Mouse (Mus musculus): Measurements from ENCODE around the gene Tns1.

Gene Tns1

DNA sequence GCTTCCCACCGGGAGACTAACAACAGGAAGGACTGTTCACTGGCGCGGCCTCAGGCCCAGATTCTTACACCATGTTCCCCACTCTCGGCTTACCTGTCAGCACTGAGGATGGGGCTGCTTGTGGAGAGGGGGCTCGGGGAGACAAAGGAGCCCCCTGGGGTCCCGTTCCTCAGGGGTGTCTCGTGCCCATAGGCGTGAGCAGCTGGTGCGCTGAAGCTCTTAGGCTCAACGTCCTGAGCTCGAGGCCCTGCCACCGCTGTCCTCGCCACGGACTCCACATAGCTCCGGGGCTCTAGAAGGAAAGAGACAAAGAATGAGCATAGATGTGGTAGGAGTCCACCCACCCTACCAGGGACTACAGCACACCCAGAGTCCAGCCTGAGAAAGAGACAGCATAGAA is 196.4 kb downstream of the Tns1 start:
- DNase-seq = peak; percentile 90

- DNase-seq = peak; percentile 92
These were observed 198.0 kb downstream of the Tns1 start for GRCm38 (mm10) chr1:73926279-73926678.

DNA sequence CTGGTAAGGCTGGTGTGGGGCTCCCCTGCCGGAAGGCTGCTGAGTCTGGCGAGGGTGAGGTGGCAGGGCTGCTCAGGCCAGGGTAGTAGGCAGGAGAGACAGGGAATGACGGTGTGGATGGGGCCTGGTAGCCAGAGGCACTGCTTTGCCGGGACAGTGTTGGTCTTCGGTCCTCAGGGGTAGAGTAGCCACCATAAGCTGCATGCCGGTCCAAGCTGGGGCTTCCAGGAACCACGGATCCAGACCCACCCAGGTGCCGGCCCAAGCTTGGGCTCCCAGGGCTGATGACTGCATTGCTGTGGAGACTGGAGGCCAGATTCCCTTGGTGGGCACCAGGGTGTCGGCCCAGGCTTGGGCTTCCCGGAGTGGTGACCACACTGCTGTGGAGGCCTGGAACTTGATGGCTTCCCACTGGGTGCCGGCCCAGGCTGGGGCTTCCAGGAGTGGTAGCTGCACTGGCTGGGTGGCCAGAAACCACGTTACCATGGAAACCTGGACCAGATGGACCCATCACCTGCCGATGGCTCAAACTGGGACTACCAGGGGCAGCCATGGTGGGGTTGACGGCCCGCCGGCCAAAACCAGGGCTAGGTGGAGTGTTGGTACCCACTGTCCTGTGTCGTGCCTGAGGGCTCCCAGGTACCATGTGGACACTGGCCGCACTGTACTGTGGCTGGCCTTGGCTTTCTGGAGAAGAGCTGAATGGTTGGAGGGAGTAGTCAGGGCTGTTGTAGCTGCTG is 199.2 kb downstream of the Tns1 start:
- DNase-seq = peak; percentile 93

DNA sequence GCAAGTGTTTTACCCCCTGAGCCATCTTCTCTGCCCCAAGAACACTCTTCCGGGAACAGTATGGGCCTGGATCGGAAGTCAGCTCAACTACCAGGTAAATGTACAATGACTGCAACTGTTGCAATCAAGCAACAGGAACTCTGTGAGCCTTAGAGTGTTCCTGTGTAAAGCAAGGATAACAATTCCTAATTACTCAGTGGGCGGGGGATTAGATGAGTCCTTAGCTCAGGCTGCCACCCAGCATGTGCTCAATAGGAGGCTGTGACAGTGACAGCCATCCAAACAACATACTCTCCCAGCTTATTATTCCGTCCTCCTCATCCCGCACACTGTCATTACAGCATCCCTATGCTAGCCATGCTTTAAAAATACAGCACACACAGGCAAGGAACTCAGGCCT is 200.0 kb downstream of the Tns1 start:
- DNase-seq = no peak

- DNase-seq = peak; percentile 99
These were observed 201.1 kb downstream of the Tns1 start for GRCm38 (mm10) chr1:73923185-73923584.

DNA sequence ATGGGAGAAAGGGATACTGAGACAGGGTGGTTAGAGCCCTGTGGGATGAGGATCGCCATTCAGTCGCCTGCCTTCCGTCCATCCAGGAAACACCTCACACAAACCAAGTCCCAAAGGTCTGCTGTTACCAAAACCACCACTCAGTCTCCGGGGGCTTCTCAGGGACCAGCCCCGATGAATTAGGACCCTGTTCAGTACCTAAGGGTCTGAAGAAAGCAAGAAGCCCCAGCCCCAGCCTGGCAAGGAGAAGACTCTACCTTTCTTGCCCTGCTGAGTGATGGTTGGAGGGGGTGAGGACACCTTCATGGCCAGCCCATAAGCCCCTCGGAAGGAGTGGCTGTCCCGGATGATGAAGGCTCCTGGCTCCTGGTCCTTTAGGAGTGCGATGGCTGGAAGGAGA is 203.5 kb downstream of the Tns1 start:
- DNase-seq = peak; percentile 91

DNA sequence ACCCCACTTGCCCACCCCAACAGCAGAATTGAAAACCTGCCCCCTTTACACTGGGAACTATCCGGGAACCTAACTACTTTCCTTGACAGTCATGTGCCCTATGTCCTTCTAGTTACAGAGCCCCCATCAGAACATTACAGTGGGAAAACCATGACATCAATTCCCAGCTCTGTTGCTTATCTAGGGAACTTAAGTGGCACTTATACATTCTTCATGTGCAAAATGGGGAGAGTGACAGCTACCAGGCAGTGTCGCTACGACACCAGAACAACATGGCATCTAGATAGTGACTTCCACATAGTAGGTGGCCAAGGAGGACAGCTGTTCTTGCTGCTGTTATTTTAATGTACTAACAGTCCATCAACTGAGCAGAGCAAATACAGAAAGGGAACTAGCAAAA is 204.3 kb downstream of the Tns1 start:
- peak; percentile 85 for DNase-seq

GRCm38 (mm10) chr1:73918001-73918400 is 206.2 kb downstream of the Tns1 start:
- no peak for DNase-seq

DNA sequence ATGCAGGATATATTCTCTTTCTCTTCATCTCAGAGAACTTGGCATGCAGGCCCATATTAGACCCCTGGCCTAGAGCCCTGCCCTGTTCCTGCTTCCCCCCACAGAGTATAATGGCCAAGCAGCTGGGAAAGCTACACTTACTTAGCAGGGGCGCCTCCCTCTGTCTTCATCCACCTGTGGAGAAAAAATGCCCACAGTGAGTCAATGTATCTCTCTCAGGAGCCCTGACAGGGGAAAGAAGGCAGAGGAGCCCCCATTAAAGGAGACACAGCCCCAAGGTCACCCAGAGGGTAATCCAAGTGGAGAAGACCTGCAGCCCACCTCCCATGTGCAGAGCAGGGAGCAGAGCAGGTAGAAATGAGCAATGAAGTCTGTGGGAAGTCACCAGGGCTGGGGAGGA is 208.0 kb downstream of the Tns1 start:
- peak; percentile 89 for DNase-seq

GRCm38 (mm10) chr1:73915218-73916070 is 208.8 kb downstream of the Tns1 start:
- DNase-seq = peak; percentile 97

- peak; percentile 95 for DNase-seq
These were observed 210.2 kb downstream of the Tns1 start for GRCm38 (mm10) chr1:73914076-73914475.

- DNase-seq = peak; percentile 95
These were observed 210.9 kb downstream of the Tns1 start for GRCm38 (mm10) chr1:73913071-73914005.

- peak; percentile 93 for DNase-seq
These were observed 211.8 kb downstream of the Tns1 start for GRCm38 (mm10) chr1:73912466-73912865.

GRCm38 (mm10) chr1:73911981-73912380 is 212.3 kb downstream of the Tns1 start:
- DNase-seq = peak; percentile 87

DNA sequence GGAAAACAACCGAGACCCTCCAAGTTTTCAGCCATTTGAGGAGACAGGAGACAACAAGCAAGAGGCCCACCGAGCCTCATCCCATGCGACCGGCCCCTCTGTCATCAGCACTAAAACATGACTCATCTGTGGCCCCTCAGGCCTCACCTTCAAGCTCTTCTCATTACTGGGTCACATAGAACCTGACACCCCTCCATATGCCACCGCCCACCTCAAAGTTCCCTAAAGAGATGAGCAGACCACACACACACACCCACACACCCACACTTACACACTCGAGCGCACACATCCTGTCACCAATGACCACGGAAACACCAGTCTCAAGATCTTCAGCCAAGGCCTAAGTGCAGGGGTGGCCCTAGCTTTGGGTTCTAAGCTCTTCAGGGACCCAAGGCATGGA is 213.5 kb downstream of the Tns1 start:
- DNase-seq = peak; percentile 90

DNA sequence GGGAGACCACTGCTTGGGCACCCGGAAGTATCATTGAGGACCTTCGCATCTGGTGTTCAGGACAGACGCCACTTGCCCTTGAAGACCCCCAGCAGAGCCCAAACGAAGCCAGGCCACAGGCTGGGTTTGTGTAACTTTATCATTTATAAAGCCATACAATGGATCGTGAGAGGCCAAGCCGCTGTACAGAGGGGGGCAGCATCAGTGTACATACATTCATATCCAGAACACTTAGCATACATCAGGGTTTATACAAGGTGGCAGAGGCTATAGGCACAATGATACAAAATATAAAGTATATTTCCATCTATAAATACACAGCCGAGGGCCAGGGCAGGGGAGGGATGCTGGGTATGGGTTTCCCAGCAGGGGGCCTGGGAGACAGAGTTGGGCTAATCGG is 214.1 kb downstream of the Tns1 start:
- peak; percentile 89 for DNase-seq

GRCm38 (mm10) chr1:73909191-73909983 is 214.9 kb downstream of the Tns1 start:
- DNase-seq = peak; percentile 91

DNA sequence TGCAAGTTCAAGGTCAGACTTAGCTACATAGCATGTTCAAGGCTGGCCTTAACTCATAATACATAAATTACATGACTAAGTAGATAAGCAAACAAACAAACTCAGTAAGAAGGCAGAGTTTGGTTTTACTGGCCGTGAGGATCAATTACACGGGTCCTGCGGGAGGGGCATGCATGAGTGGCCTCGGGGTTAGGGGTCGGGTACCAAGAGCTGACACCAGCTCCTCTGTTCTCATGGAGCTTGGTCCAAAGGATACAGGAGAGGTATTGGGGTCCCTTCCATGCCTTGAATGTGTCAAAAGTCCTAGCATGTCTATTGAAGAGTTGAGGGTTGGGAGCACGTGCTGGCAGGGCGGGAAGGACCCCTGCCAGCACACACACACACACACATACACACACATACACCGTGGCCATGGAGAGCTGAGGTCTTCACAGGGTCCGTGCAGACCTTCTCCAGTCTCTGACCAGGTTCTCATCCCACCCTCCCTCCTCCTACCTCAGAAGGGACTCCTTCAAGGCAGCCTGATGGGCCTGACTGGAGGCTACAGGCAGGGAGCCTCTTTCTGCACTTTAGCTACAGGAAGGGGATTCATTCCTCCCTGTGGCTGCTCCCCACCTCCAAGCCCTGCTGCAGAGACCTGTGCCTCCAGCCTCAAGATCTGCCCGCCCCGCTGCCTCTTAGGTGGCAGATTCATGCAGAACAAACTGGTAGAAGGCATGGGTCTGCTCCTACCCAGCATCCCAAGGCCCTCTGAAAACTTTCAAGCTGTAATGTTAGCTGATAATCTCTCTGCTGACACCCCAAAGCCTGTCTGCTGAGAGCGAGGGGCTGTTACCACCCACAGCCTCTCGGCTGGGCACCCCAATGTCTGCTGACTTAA is 215.9 kb downstream of the Tns1 start:
- peak; percentile 89 for DNase-seq

DNA sequence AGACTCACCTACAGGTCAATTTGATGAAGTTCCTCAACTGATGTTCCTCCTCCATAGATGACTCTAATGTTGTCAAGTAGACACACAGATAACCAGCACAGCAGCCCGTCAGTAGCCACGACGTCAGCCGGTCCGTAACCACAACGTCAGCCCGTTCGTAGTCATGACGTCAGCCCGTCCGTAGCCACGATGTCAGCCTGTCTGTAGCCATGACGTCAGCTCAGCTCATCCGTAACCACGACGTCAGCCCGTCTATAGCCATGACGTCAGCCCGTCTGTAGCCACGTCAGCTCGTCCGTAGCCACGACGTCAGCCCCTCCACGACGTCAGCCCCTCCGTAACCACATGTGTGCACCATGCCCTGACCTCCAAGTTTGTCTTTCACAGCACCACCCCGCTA is 217.1 kb downstream of the Tns1 start:
- peak; percentile 74 for DNase-seq

- peak; percentile 94 for DNase-seq
These were observed 217.9 kb downstream of the Tns1 start for GRCm38 (mm10) chr1:73906376-73906775.

DNA sequence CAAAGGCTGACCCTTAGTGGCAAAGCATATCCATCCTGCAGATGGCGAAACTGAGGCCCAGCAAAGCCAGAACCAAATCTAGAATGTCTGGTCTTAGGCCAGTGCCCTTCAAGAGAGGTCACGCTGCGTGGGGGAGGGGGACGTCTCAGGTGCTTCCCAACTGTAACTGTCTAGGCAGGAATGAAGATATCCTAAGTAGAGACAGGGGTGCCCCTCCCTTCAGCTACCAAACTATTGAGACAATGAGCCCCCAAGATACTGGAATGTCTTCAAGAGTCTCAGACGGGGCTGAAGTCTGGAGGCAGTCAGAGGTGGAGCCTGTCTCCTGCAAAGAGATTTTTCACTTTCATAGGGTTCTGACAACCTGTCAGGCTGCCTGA is 218.4 kb downstream of the Tns1 start:
- peak; percentile 90 for DNase-seq

All from heart, adult 11 months (tissue).